Mouse (Mus musculus) heart, embryonic 16.5 days (tissue): ENCODE results near the gene Wnt16. TPM values are rescaled to one million over a fixed set of nuclear protein-coding genes. Genes with fewer than 3 reads are reported as not detected.

ENCODE experiments used
- ATAC-seq: fragments of 200-750 bp; cut with Nextera tagmentation; replicated peaks from 2 replicates; pipeline ENCODE4 v1.8.0; 2017; ENCODE audit warnings: moderate number of reproducible peaks; ENCODE audit not compliant: insufficient read depth, low FRiP score; ENCODE audit errors: extremely low read depth
- H3K27ac ChIP-seq: fragments of 300-500 bp; sonication (generic); 2 replicates; pipeline ENCODE4 v1.5.1; 2014; ENCODE audit warnings: mild to moderate bottlenecking, low read length, control low read depth, moderate library complexity
- H3K27me3 ChIP-seq: fragments of 300-500 bp; sonication (generic); 2 replicates; pipeline ENCODE4 v1.6.1; 2014; ENCODE audit warnings: low read length, mixed read lengths; ENCODE audit not compliant: control insufficient read depth, insufficient read depth
- H3K36me3 ChIP-seq: fragments of 300-500 bp; sonication (generic); 2 replicates; pipeline ENCODE4 v1.6.1; 2014; ENCODE audit not compliant: control insufficient read depth, insufficient read depth
- H3K4me1 ChIP-seq: fragments of 300-500 bp; sonication (generic); 2 replicates; pipeline ENCODE4 v1.6.1; 2014; ENCODE audit warnings: low read length, mixed read lengths; ENCODE audit not compliant: control insufficient read depth, insufficient read depth
- H3K4me2 ChIP-seq: fragments of 300-500 bp; sonication (generic); 2 replicates; pipeline ENCODE4 v1.6.1; 2014; ENCODE audit warnings: low read depth, mild to moderate bottlenecking, control low read depth, low read length
- H3K4me3 ChIP-seq: fragments of 300-500 bp; sonication (generic); 2 replicates; pipeline ENCODE4 v1.5.1; 2014; ENCODE audit warnings: mild to moderate bottlenecking, control low read depth, low read length
- H3K9ac ChIP-seq: fragments of 300-500 bp; sonication (generic); 2 replicates; pipeline ENCODE4 v1.6.1; 2014; ENCODE audit warnings: low read length, control low read depth
- H3K9me3 ChIP-seq: fragments of 300-500 bp; sonication (generic); replicated peaks from 2 replicates; pipeline ENCODE4 v1.6.1; 2016; ENCODE audit warnings: low read length; ENCODE audit not compliant: control insufficient read depth
- WGBS: fragments of 180-500 bp; shearing (Covaris S2); extraction: QIAGEN DNeasy Blood & Tissue Kit; methylation state at CpG from one replicate; pipeline ENCODE4 v1.1.7; 2014; 5-methylcytosine and 5-hydroxymethylcytosine counted together
- polyA plus RNA-seq: library from polyadenylated mRNA; unstranded; fragments of >200 nt; fragmentation: Nextera tagmentation; extraction: Ambion mirVana; gene quantifications from 2 replicates; pipeline ENCODE4 v1.2.1, GENCODE M21; 2015

Gene Wnt16
- polyA plus RNA-seq, 1 experiment from 2014 or later: 1.2 TPM

GRCm38 (mm10) chr6:22339763-22340542, 51.9 kb downstream of the Wnt16 start:
- H3K27me3 ChIP-seq: no peaks in the 10 kb centered on the region
- no peak overlapping the region for H3K4me3 ChIP-seq
- peaks cover 5% of the 10 kb centered on the region for H3K36me3 ChIP-seq
- H3K4me2 ChIP-seq: no peak overlapping the region
- no peak overlapping the region for H3K27ac ChIP-seq
- no peak overlapping the region for H3K9ac ChIP-seq
- no peaks in the 10 kb centered on the region for H3K9me3 ChIP-seq
- 84% methylated on average over 15 of the region's 15 CpGs for whole genome bisulfite sequencing
- no peak for ATAC-seq
- peaks cover 5% of the 10 kb centered on the region; the same call in 1 of the 2 replicates for H3K4me1 ChIP-seq

GRCm38 (mm10) chr6:22340779-22341178, 52.8 kb downstream of the Wnt16 start:
- Histone ChIP-seq H3K9me3 (no peaks in the 10 kb centered on the region), H3K27me3 (no peaks in the 10 kb centered on the region), H3K4me2 (no peak overlapping the region), H3K36me3 (peaks cover 5% of the 10 kb centered on the region), H3K4me3 (no peak overlapping the region), H3K4me1 (peaks cover 7% of the 10 kb centered on the region; the same call in 1 of the 2 replicates), H3K27ac (no peak overlapping the region), H3K9ac (no peak overlapping the region)
- 92% methylated on average over 14 of the region's 14 CpGs for WGBS
- no peak for ATAC-seq

- Histone ChIP-seq H3K27ac (no peak overlapping the region), H3K4me1 (peaks cover 20% of the 10 kb centered on the region), H3K4me2 (no peak overlapping the region), H3K36me3 (peaks cover 5% of the 10 kb centered on the region; the same call in 1 of the 2 replicates), H3K27me3 (no peaks in the 10 kb centered on the region), H3K4me3 (no peak overlapping the region), H3K9ac (no peak overlapping the region), H3K9me3 (no peaks in the 10 kb centered on the region)
- ATAC-seq: no peak
- 84% methylated on average over 3 of the region's 3 CpGs for WGBS
These were observed 55.3 kb downstream of the Wnt16 start for GRCm38 (mm10) chr6:22343292-22343691.

- Histone ChIP-seq H3K4me3 (no peak overlapping the region), H3K27me3 (no peaks in the 10 kb centered on the region), H3K9me3 (no peaks in the 10 kb centered on the region), H3K36me3 (peaks cover 2% of the 10 kb centered on the region; the same call in 1 of the 2 replicates), H3K9ac (no peak overlapping the region), H3K27ac (no peak overlapping the region), H3K4me1 (peaks cover 20% of the 10 kb centered on the region), H3K4me2 (no peak overlapping the region)
- no peak for ATAC-seq
- 88% methylated on average over 6 of the region's 6 CpGs for WGBS
These were observed 55.7 kb downstream of the Wnt16 start for GRCm38 (mm10) chr6:22343706-22344105.

- Histone ChIP-seq H3K9ac (peak overlapping the region; percentile 4; the same call in 1 of the 2 replicates), H3K27me3 (no peaks in the 10 kb centered on the region), H3K27ac (peak overlapping the region; percentile 70), H3K36me3 (no peaks in the 10 kb centered on the region; the same call in 1 of the 2 replicates), H3K4me3 (no peak overlapping the region), H3K9me3 (no peaks in the 10 kb centered on the region), H3K4me1 (peaks cover 22% of the 10 kb centered on the region), H3K4me2 (0 out of 2 replicates have a peak overlapping the region, but pooled peaks have one; percentile 21)
- no peak for ATAC-seq
- 26% methylated on average over 6 of the region's 6 CpGs for WGBS
These were observed 56.4 kb downstream of the Wnt16 start for GRCm38 (mm10) chr6:22344443-22344842.

- 49% methylated on average over 8 of the region's 8 CpGs for WGBS
- peak; percentile 19; the same call in 1 of the 2 replicates for ATAC-seq
- Histone ChIP-seq H3K4me2 (no peak overlapping the region), H3K27ac (no peak overlapping the region; the same call in 1 of the 2 replicates), H3K4me1 (peaks cover 31% of the 10 kb centered on the region), H3K36me3 (no peaks in the 10 kb centered on the region), H3K4me3 (no peak overlapping the region), H3K9me3 (no peaks in the 10 kb centered on the region), H3K27me3 (no peaks in the 10 kb centered on the region), H3K9ac (0 out of 2 replicates have a peak overlapping the region, but pooled peaks have one; percentile 31)
These were observed 59.3 kb downstream of the Wnt16 start for GRCm38 (mm10) chr6:22347132-22347902.

Other genes starting within 250 kb of the Wnt16 start
- gene Fam3c, start 68.0 kb downstream of the Wnt16 start, polyA plus RNA-seq: 42.7 and 44.2 TPM in 2 replicates